Mouse (Mus musculus) lung, postnatal 0 days (tissue): ENCODE data around the gene Tmprss3. TPM values are rescaled to one million over a fixed set of nuclear protein-coding genes. Genes with fewer than 3 reads are reported as not detected.

ENCODE experiments used
- ATAC-seq: fragments of 200-750 bp; cut with Nextera tagmentation; 2 replicates; pipeline ENCODE4 v1.8.0; 2017; ENCODE audit warnings: moderate library complexity
- DNase-seq: peaks from one replicate; pipeline ENCODE4 v3.0.0-alpha.2; 2016; ENCODE audit warnings: low spot score
- H3K27ac ChIP-seq: fragments of 300-500 bp; sonication (generic); 2 replicates; pipeline ENCODE4 v1.5.1; 2014; ENCODE audit warnings: antibody characterized with exemption, mild to moderate bottlenecking, low read length, mixed read lengths
- H3K27me3 ChIP-seq: fragments of 300-500 bp; sonication (generic); replicated peaks from 2 replicates; pipeline ENCODE4 v1.6.1; 2014; ENCODE audit warnings: low read length, mixed read lengths; ENCODE audit not compliant: insufficient read depth
- H3K36me3 ChIP-seq: fragments of 300-500 bp; sonication (generic); 2 replicates; pipeline ENCODE4 v1.6.1; 2014; ENCODE audit warnings: low read length, mixed read lengths; ENCODE audit not compliant: insufficient read depth
- H3K4me1 ChIP-seq: fragments of 300-500 bp; sonication (generic); 2 replicates; pipeline ENCODE4 v1.6.1; 2014; ENCODE audit warnings: antibody characterized with exemption, low read depth, low read length, mixed read lengths; ENCODE audit not compliant: insufficient read depth
- H3K4me2 ChIP-seq: fragments of 300-500 bp; sonication (generic); replicated peaks from 2 replicates; pipeline ENCODE4 v1.6.1; 2014; ENCODE audit warnings: low read depth, mild to moderate bottlenecking, low read length, moderate library complexity, mixed read lengths
- H3K4me3 ChIP-seq: fragments of 300-500 bp; sonication (generic); 2 replicates; pipeline ENCODE4 v1.5.1; 2014; ENCODE audit warnings: low read depth, low read length
- H3K9ac ChIP-seq: fragments of 300-500 bp; sonication (generic); replicated peaks from 2 replicates; pipeline ENCODE4 v1.6.1; 2014; ENCODE audit warnings: low read depth, mild to moderate bottlenecking
- H3K9me3 ChIP-seq: fragments of 300-500 bp; sonication (generic); 2 replicates; pipeline ENCODE4 v1.6.1; 2016; ENCODE audit warnings: low read length, mixed read lengths
- CTCF ChIP-seq: IDR thresholded peaks from 2 replicates; pipeline ENCODE4 v1.5.1; 2016; ENCODE audit warnings: antibody characterized with exemption, mild to moderate bottlenecking
- EP300 ChIP-seq: IDR thresholded peaks from 2 replicates; pipeline ENCODE4 v1.6.1; 2016; ENCODE audit warnings: antibody characterized with exemption, mild to moderate bottlenecking, control low read depth
- WGBS: fragments of 180-500 bp; shearing (Covaris S2); extraction: QIAGEN DNeasy Blood & Tissue Kit; methylation state at CpG from one replicate; pipeline ENCODE4 v1.1.7; 2014; 5-methylcytosine and 5-hydroxymethylcytosine counted together
- polyA plus RNA-seq: library from polyadenylated mRNA; unstranded; fragments of >200 nt; fragmentation: Nextera tagmentation; extraction: Ambion mirVana; gene quantifications from 2 replicates; pipeline ENCODE4 v1.2.1, GENCODE M21; 2015

Gene Tmprss3
- polyA plus RNA-seq, 1 experiment from 2014 or later, result not detected

DNA sequence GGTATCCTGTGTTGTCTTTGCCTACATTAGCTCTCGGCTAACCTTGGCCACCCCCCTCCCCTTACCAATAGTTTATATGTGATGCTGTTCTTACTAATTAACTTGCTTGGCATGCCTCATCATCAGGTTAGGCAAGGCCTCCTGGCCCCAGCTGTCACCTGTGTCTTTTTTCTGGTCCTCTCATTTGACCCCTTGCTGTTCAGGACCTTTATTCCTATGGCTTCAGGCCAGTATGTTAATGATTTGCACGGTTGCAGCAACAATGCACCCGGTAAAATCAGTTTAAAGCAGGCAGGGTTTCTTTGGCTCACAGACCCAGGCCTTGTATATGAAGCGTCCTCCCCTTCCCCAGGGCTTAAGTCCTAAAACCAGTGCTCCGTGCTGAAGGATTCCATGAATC is 46.3 kb downstream of the Tmprss3 start:
- no peaks in the 10 kb centered on the region for H3K36me3 ChIP-seq
- no peak overlapping the region for H3K4me2 ChIP-seq
- ATAC-seq (no peak), DNase-seq (no peak)
- no peaks in the 10 kb centered on the region for H3K27me3 ChIP-seq
- no peaks in the 10 kb centered on the region for H3K4me1 ChIP-seq
- WGBS, result 63% methylated on average over 5 of the region's 5 CpGs
- H3K9ac ChIP-seq, result no peak overlapping the region
- TF ChIP-seq EP300 (no peak), CTCF (no peak)
- H3K27ac ChIP-seq, result no peak overlapping the region
- H3K9me3 ChIP-seq, result no peaks in the 10 kb centered on the region
- H3K4me3 ChIP-seq, result no peak overlapping the region

DNA sequence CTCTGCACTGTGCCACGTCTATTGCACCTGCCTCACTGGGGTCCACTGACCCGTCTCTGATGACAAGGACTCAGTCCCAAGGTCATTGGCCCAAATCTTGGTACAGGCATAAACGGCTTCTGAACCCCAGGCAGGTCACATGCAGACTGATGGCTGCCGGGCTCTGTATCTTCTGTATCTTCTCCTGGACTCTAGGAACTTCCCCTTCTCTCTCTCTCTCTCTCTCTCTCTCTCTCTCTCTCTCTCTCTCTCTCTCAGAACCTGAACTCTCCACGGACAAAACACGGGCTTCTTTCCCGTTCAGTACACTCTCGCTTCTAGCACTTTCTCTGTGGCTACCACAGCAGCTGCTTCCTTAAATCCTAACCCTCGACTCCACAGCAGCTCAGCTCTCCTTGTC is 52.8 kb downstream of the Tmprss3 start:
- no peak overlapping the region for H3K4me2 ChIP-seq
- no peaks in the 10 kb centered on the region for H3K27me3 ChIP-seq
- DNase-seq (no peak), ATAC-seq (no peak)
- H3K27ac ChIP-seq, result no peak overlapping the region
- no peaks in the 10 kb centered on the region for H3K9me3 ChIP-seq
- no peaks in the 10 kb centered on the region for H3K4me1 ChIP-seq
- no peak overlapping the region for H3K9ac ChIP-seq
- 75% methylated on average over 9 of the region's 9 CpGs for WGBS
- TF ChIP-seq EP300 (no peak), CTCF (no peak)
- no peak overlapping the region for H3K4me3 ChIP-seq
- no peaks in the 10 kb centered on the region for H3K36me3 ChIP-seq

DNA sequence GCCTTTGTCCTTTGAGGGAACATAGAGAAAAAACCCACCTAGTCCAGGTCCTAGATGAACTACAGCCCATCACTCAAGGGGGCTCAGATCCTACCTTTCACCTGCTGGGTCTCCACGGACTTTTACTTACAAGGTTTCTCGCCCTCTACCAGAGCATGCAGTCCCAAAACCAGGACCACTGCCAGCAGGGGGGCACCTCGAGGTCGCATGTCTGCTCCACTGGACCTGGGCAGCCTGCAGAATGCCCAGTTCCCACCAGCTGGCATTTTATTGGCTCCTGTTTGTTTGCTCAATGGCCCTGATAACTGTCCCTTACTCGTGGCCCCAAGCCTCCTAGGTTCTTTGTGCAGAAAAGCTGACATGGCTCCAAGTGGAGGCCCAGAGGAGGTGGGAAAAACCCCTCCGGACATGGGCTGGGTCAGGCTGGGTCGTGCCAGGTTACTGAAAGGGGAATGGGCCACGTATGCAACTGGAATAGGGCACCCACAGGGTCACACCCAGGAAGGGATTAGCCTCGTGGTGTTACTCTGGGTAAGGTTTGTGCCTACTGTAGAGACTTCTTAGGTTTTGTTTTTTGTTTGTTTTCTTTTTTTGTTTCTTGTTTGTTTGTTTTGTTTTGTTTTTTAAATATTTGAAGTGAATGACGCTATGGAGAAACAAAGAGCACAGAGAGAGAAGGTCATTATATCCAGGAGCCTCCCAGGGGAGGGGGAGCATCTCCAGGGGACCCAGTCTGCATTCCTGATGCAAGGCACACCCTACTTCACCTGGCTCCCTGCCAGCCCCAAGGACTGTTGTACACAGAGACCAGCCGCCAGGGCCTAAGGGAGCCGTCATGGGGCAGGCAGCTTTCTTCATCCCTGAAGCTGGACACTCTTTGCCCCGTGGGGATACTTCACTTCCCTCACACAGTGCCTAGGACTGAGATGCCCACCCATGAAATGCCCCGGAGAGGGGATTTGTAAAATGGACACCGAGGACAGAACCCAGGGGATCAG is 54.4 kb downstream of the Tmprss3 start, which contains the start of gene Tff2:
Gene Tff2 (minus strand): TSS at position 243 of the 998 bp plus-strand sequence.
- H3K27ac ChIP-seq, result no peak within 1 kb of the TSS
- H3K4me2 ChIP-seq, result no peak within 1 kb of the TSS
- ATAC-seq (peak; percentile 72), DNase-seq (peak; percentile 55)
- H3K9me3 ChIP-seq, result no peaks in the 10 kb centered on the region
- no peaks in the 10 kb centered on the region for H3K4me1 ChIP-seq
- no peak within 1 kb of the TSS for H3K4me3 ChIP-seq
- TF ChIP-seq CTCF, result no peak
- no peak for TF ChIP-seq EP300
- 47% methylated on average over 15 of the region's 15 CpGs for WGBS
- no peaks in the 10 kb centered on the region for H3K27me3 ChIP-seq
- no peaks in the 10 kb centered on the region for H3K36me3 ChIP-seq
- no peak within 1 kb of the TSS for H3K9ac ChIP-seq

DNA sequence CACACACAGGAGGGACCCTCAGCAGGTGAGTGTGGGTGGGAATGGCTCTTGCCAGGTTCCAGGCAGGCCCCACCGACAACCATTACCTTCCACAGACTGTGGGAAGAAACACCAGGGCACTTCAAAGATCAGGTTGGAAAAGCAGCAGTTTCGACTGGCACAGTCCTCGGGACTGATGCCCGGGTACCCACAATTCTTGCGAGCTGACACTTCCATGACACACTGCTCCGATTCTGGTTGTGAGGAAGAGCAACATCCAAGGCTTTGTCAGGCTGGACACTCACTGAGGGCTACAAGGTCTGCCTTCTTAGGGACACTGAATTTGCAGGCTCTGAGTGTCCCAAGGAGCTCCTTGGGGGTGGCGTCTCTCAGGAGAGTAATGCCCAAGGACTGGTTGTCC is 56.7 kb downstream of the Tmprss3 start:
- Histone ChIP-seq H3K9ac (no peak overlapping the region), H3K27ac (no peak overlapping the region)
- DNase-seq, result no peak

DNA sequence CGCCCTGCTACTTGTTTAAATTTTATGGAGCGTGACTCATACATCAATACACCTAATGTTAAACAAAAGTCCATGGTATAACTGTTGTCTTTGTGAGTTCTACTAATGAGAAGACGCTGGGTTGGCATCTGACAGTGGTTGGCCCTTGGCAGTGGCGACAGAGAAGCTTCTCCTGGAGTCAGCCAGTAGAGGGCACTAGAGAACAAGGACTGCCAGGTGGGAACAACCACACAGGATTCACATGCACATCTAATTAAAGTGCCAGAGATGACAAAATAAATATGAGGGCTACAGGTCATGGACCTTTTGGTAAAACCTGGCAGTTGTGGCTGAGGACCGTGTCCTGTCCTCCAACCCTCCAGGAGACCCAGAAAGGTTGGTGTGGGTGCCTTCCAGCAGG is 60.4 kb downstream of the Tmprss3 start:
- H3K4me1 ChIP-seq, result no peaks in the 10 kb centered on the region
- H3K9me3 ChIP-seq, result no peaks in the 10 kb centered on the region
- no peak overlapping the region for H3K4me3 ChIP-seq
- DNase-seq (peak; percentile 81), ATAC-seq (no peak; the same call in 1 of the 2 replicates)
- no peaks in the 10 kb centered on the region for H3K36me3 ChIP-seq
- WGBS, result 17% methylated on average over 5 of the region's 5 CpGs
- no peak overlapping the region for H3K27ac ChIP-seq
- no peaks in the 10 kb centered on the region for H3K27me3 ChIP-seq
- TF ChIP-seq CTCF (peak; percentile 86), EP300 (no peak)
- no peak overlapping the region for H3K4me2 ChIP-seq
- H3K9ac ChIP-seq, result no peak overlapping the region

More for the DNA sequence above, 56.7 kb downstream of the Tmprss3 start:
- TF ChIP-seq EP300 (no peak), CTCF (no peak)
- no peaks in the 10 kb centered on the region for H3K4me1 ChIP-seq
- H3K27me3 ChIP-seq, result no peaks in the 10 kb centered on the region
- H3K36me3 ChIP-seq, result no peaks in the 10 kb centered on the region
- 82% methylated on average over 7 of the region's 7 CpGs for WGBS
- no peak overlapping the region for H3K4me2 ChIP-seq
- ATAC-seq, result no peak
- no peaks in the 10 kb centered on the region for H3K9me3 ChIP-seq
- H3K4me3 ChIP-seq, result no peak overlapping the region

DNA sequence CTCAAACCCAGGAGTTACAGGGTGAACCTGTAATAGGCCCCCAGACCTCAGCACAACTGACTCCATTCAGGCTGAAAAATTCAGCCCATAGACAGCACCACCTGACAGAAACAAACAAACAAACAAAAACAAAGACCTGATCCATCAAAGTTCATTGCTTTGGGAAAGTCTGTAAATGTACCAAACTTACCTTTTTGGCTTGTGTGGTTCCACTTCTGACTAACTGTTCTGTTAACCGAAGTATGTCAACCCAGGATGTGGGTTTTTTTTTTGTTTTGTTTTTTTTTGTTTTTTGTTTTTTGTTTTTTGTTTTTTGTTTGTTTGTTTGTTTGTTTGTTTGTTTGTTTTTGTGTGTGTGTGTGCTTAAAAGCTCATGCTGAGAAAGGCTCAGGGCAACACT is 62.0 kb downstream of the Tmprss3 start:
- Histone ChIP-seq H3K9ac (no peak overlapping the region), H3K4me2 (no peak overlapping the region), H3K4me1 (no peaks in the 10 kb centered on the region), H3K4me3 (no peak overlapping the region), H3K36me3 (no peaks in the 10 kb centered on the region), H3K9me3 (no peaks in the 10 kb centered on the region), H3K27ac (no peak overlapping the region), H3K27me3 (no peaks in the 10 kb centered on the region)
- DNase-seq, result no peak
- WGBS, result 85% methylated on average over 1 of the region's 1 CpGs
- no peak for TF ChIP-seq EP300
- no peak for TF ChIP-seq CTCF
- no peak for ATAC-seq
